Mouse (Mus musculus) spleen, adult 2 months (tissue): ENCODE results near the gene Plekhg5.

Experiments
- CTCF ChIP-seq: fragments of 200-500 bp; IDR thresholded peaks from 2 replicates; pipeline ENCODE4 v1.5.1; 2011; ENCODE audit warnings: mild to moderate bottlenecking, inconsistent platforms; ENCODE audit not compliant: insufficient read depth, insufficient read length, insufficient replicate concordance; ENCODE audit errors: extremely low read depth
- POLR2A ChIP-seq: fragments of 200-500 bp; IDR thresholded peaks from 2 replicates; pipeline ENCODE4 v1.6.1; 2011; ENCODE audit warnings: low read depth, low read length, inconsistent platforms

GRCm38 (mm10) chr4:152072655-152073054 lies 357 bp downstream of the Plekhg5 start:
- TF ChIP-seq CTCF (no peak), POLR2A (no peak)
